Mouse (Mus musculus): ENCODE results near the gene Icam2. TPM values are rescaled to one million over a fixed set of nuclear protein-coding genes. Genes with fewer than 3 reads are reported as not detected.

The Icam2 gene
- polyA plus RNA-seq, 1 experiment from 2014 or later, result 77.7 TPM

DNA sequence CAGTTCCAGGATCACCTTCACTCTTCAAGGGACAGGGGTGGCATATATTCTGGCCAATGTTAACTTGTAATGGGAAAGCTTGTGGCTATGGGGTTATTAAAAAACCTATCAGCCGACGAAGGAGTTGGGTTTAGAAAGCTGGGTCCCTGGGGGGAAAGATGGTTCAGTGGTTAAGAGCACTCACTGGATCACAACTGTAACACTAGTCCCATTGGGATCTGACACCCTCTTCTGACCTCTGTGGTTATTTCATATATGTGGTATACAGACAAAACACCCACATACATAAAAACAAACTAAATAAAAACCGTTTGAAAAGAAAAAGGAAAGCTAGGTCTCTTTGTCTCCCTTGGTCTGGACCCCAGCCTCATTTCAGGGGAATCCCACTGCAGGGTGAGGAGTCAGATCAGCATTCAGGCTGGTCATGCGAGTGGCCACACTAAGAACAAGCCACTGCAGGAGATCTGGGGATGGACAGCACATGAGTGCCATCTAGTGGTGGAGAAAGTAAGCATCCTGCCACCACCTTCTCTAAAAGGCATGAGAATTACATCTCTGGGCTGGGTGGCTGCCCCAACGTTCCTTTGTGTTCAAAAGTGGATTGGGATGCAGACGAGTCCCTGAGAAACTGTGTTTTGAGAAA, 3.8 kb upstream of the Icam2 start:
- no peak overlapping the region for H3K4me2 ChIP-seq
- H3K27ac ChIP-seq (replicated peaks), result no peak overlapping the region
- no peak overlapping the region for H3K9ac ChIP-seq
- H3K4me3 ChIP-seq, result no peak overlapping the region
- no peak for ATAC-seq (ENCODE audit: extremely low read depth, insufficient number of reproducible peaks, low FRiP score, low TSS enrichment)
- 31% methylated on average over 6 of the region's 6 CpGs for WGBS
- peaks cover 24% of the 10 kb centered on the region for H3K4me1 ChIP-seq
- peaks cover 4% of the 10 kb centered on the region; the same call in 1 of the 2 replicates for H3K36me3 ChIP-seq
- no peaks in the 10 kb centered on the region for H3K27me3 ChIP-seq (replicated peaks)
- H3K9me3 ChIP-seq, result no peaks in the 10 kb centered on the region

DNA sequence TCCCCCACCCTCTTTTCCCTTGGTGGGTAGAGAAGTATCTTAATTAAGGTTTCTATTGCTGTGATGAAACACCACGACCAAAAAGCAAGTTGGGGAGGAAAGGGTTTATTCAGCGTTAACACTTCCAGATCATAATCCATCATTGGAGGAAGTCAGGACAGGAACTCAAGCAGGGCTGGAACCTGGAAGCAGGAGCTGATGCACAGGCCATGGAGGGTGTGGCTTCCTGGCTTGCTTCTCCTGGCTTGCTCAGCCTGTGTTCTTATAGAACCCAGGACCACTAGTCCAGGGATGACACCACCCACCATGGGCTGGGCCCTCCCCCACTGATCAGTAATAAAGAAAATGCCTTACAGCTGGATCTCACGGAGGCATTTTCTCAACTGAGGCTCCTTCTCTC, 2.9 kb upstream of the Icam2 start:
- H3K4me1 ChIP-seq, result peaks cover 24% of the 10 kb centered on the region
- H3K27ac ChIP-seq (replicated peaks), result no peak overlapping the region
- ATAC-seq (ENCODE audit: extremely low read depth, insufficient number of reproducible peaks, low FRiP score, low TSS enrichment), result no peak
- no peaks in the 10 kb centered on the region for H3K27me3 ChIP-seq (replicated peaks)
- WGBS, result 42% methylated on average over 3 of the region's 3 CpGs
- H3K9me3 ChIP-seq, result no peaks in the 10 kb centered on the region
- no peak overlapping the region for H3K9ac ChIP-seq
- no peak overlapping the region for H3K4me2 ChIP-seq
- peaks cover 4% of the 10 kb centered on the region; the same call in 1 of the 2 replicates for H3K36me3 ChIP-seq
- no peak overlapping the region for H3K4me3 ChIP-seq

GRCm38 (mm10) chr11:106389611-106390010, 1.7 kb upstream of the Icam2 start:
- no peaks in the 10 kb centered on the region for H3K27me3 ChIP-seq (replicated peaks)
- peaks cover 4% of the 10 kb centered on the region; the same call in 1 of the 2 replicates for H3K36me3 ChIP-seq
- no peak overlapping the region for H3K4me2 ChIP-seq
- H3K4me3 ChIP-seq, result no peak overlapping the region
- no peak for ATAC-seq (ENCODE audit: extremely low read depth, insufficient number of reproducible peaks, low FRiP score, low TSS enrichment)
- H3K9me3 ChIP-seq, result no peaks in the 10 kb centered on the region
- peaks cover 24% of the 10 kb centered on the region for H3K4me1 ChIP-seq
- 22% methylated on average over 3 of the region's 3 CpGs for WGBS
- no peak overlapping the region for H3K9ac ChIP-seq
- H3K27ac ChIP-seq (replicated peaks), result no peak overlapping the region; the same call in 1 of the 2 replicates

GRCm38 (mm10) chr11:106387020-106387419, 855 bp downstream of the Icam2 start:
- WGBS, result 58% methylated on average over 6 of the region's 6 CpGs
- no peak overlapping the region for H3K9ac ChIP-seq
- H3K36me3 ChIP-seq, result no peaks in the 10 kb centered on the region
- no peak for ATAC-seq (ENCODE audit: extremely low read depth, insufficient number of reproducible peaks, low FRiP score, low TSS enrichment)
- no peak overlapping the region for H3K4me3 ChIP-seq
- H3K9me3 ChIP-seq, result no peaks in the 10 kb centered on the region
- peak overlapping the region; percentile 29 for H3K27ac ChIP-seq (replicated peaks)
- H3K4me2 ChIP-seq, result 0 out of 2 replicates have a peak overlapping the region, but pooled peaks have one; percentile 1
- no peaks in the 10 kb centered on the region for H3K27me3 ChIP-seq (replicated peaks)
- H3K4me1 ChIP-seq, result peaks cover 39% of the 10 kb centered on the region

GRCm38 (mm10) chr11:106386409-106386808, 1.5 kb downstream of the Icam2 start:
- Histone ChIP-seq H3K27me3 (replicated peaks) (no peaks in the 10 kb centered on the region), H3K27ac (replicated peaks) (no peak overlapping the region), H3K4me3 (no peak overlapping the region), H3K4me2 (no peak overlapping the region), H3K9me3 (no peaks in the 10 kb centered on the region), H3K9ac (no peak overlapping the region), H3K36me3 (no peaks in the 10 kb centered on the region), H3K4me1 (peaks cover 39% of the 10 kb centered on the region)
- WGBS, result 70% methylated on average over 3 of the region's 3 CpGs
- ATAC-seq (ENCODE audit: extremely low read depth, insufficient number of reproducible peaks, low FRiP score, low TSS enrichment), result no peak

GRCm38 (mm10) chr11:106383051-106383790, 4.7 kb downstream of the Icam2 start:
- Histone ChIP-seq H3K36me3 (no peaks in the 10 kb centered on the region), H3K27me3 (replicated peaks) (no peaks in the 10 kb centered on the region), H3K27ac (replicated peaks) (peak overlapping the region; percentile 90), H3K9ac (no peak overlapping the region), H3K9me3 (no peaks in the 10 kb centered on the region), H3K4me3 (no peak overlapping the region), H3K4me2 (peak overlapping the region; percentile 14; the same call in 1 of the 2 replicates), H3K4me1 (peaks cover 25% of the 10 kb centered on the region)
- no peak for ATAC-seq (ENCODE audit: extremely low read depth, insufficient number of reproducible peaks, low FRiP score, low TSS enrichment)
- WGBS, result 58% methylated on average over 6 of the region's 6 CpGs

DNA sequence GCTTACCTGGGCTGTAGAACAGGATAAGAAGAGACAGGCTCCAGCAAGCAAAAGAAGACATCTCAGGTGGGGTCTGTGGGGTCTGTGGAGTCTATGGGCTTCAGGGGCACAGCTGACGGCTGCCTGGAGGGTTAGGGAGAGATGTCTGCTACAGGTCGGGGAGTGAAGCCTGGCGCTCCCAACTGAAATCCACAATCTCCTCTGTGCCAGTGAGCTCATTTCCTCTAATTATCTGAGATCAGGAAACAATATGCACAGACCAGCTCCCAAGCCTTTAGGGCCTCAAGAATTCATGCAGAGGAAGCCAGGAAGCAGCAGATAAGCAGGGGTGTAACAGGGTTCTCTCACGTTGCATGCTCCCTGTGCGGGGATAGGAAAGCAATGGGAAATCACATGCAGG, 5.5 kb downstream of the Icam2 start:
- no peaks in the 10 kb centered on the region for H3K9me3 ChIP-seq
- H3K4me2 ChIP-seq, result peak overlapping the region; percentile 62
- ATAC-seq (ENCODE audit: extremely low read depth, insufficient number of reproducible peaks, low FRiP score, low TSS enrichment), result no peak
- H3K27ac ChIP-seq (replicated peaks), result peak overlapping the region; percentile 90
- 40% methylated on average over 5 of the region's 5 CpGs for WGBS
- peaks cover 22% of the 10 kb centered on the region for H3K4me1 ChIP-seq
- H3K27me3 ChIP-seq (replicated peaks), result no peaks in the 10 kb centered on the region
- peak overlapping the region; percentile 44 for H3K4me3 ChIP-seq
- H3K36me3 ChIP-seq, result no peaks in the 10 kb centered on the region
- peak overlapping the region; percentile 74 for H3K9ac ChIP-seq

DNA sequence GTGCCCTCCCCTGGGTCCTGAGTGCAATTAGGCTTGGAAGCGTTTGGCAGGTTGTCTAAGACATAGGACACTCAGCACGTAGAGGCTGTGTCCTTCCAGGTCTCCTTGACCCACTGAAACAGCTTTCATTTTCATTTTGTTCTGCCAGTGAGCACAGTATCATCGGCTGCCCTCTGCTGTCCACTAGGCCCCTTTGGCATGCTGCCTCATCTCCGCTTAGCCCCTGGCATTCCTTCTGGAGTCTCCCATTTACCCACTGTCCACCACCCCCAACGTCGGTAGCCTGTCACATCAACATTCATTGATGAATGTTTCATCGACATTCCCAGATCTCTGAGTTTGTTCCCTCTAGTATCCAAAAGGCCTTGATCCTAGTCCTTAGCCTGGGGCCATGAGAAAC, 6.0 kb downstream of the Icam2 start:
- WGBS, result 55% methylated on average over 7 of the region's 7 CpGs
- H3K4me1 ChIP-seq, result peaks cover 18% of the 10 kb centered on the region
- H3K27me3 ChIP-seq (replicated peaks), result no peaks in the 10 kb centered on the region
- peak overlapping the region; percentile 74 for H3K9ac ChIP-seq
- H3K4me2 ChIP-seq, result peak overlapping the region; percentile 62
- ATAC-seq (ENCODE audit: extremely low read depth, insufficient number of reproducible peaks, low FRiP score, low TSS enrichment), result no peak
- H3K36me3 ChIP-seq, result no peaks in the 10 kb centered on the region
- H3K27ac ChIP-seq (replicated peaks), result peak overlapping the region; percentile 90
- H3K4me3 ChIP-seq, result peak overlapping the region; percentile 44
- no peaks in the 10 kb centered on the region for H3K9me3 ChIP-seq

DNA sequence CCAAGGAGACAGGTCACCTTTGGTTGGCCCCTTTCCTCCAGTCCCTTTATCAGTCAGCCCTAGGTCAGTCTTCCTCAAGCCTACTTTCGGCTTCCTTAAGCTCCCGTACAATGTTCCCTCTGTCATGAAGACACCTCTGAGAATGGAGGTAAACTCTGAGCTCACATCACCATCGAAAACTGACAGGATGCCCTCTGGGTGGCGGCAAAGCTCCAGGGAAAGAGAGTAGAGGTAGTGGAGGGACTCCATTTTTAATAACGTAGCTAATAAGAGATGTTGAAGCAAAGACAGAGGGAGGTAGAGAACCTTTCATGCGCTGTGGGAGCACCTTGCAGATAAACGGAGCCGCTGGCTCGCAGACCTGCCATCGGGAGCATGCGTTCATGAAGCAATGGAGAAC, 6.9 kb downstream of the Icam2 start:
- Histone ChIP-seq H3K4me3 (peak overlapping the region; percentile 44), H3K4me1 (peaks cover 18% of the 10 kb centered on the region), H3K9ac (peak overlapping the region; percentile 74), H3K9me3 (no peaks in the 10 kb centered on the region), H3K27me3 (replicated peaks) (no peaks in the 10 kb centered on the region), H3K27ac (replicated peaks) (peak overlapping the region; percentile 90; the same call in 1 of the 2 replicates), H3K36me3 (no peaks in the 10 kb centered on the region), H3K4me2 (peak overlapping the region; percentile 62)
- ATAC-seq (ENCODE audit: extremely low read depth, insufficient number of reproducible peaks, low FRiP score, low TSS enrichment), result no peak
- WGBS, result 60% methylated on average over 11 of the region's 11 CpGs

GRCm38 (mm10) chr11:106374979-106375378, 12.9 kb downstream of the Icam2 start:
- Histone ChIP-seq H3K27me3 (replicated peaks) (no peaks in the 10 kb centered on the region), H3K4me1 (peaks cover 11% of the 10 kb centered on the region), H3K9ac (no peak overlapping the region), H3K4me2 (no peak overlapping the region), H3K36me3 (no peaks in the 10 kb centered on the region), H3K9me3 (no peaks in the 10 kb centered on the region), H3K4me3 (no peak overlapping the region), H3K27ac (replicated peaks) (peak overlapping the region; percentile 39)
- no peak for ATAC-seq (ENCODE audit: extremely low read depth, insufficient number of reproducible peaks, low FRiP score, low TSS enrichment)
- WGBS, result 66% methylated on average over 5 of the region's 5 CpGs

DNA sequence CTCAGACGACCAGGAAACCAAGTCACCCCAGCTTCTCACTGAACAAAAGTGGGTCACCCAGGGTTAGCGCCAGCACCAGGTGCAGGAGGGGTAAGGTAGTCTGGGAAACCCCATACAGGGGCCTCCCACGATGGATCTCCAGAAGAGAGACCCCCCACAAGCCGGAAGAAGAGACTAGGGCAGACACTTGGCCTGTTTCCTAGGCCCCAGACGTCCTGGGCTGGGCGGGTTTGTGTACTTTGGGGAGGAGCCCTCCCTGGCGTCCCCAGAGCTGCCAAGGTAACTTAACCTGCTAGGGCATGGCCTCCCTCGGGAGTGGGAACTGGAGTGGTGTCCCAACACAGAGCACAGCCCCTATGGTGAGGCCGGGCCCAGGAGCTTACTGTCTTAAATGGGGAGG, 13.3 kb downstream of the Icam2 start:
- Histone ChIP-seq H3K4me1 (peaks cover 11% of the 10 kb centered on the region), H3K36me3 (no peaks in the 10 kb centered on the region), H3K4me3 (no peak overlapping the region), H3K27me3 (replicated peaks) (no peaks in the 10 kb centered on the region), H3K4me2 (no peak overlapping the region), H3K27ac (replicated peaks) (peak overlapping the region; percentile 39), H3K9me3 (no peaks in the 10 kb centered on the region), H3K9ac (no peak overlapping the region)
- 50% methylated on average over 9 of the region's 9 CpGs for WGBS
- ATAC-seq (ENCODE audit: extremely low read depth, insufficient number of reproducible peaks, low FRiP score, low TSS enrichment), result no peak

Measured in heart, embryonic 13.5 days (tissue).